In the genomic region with DNA sequence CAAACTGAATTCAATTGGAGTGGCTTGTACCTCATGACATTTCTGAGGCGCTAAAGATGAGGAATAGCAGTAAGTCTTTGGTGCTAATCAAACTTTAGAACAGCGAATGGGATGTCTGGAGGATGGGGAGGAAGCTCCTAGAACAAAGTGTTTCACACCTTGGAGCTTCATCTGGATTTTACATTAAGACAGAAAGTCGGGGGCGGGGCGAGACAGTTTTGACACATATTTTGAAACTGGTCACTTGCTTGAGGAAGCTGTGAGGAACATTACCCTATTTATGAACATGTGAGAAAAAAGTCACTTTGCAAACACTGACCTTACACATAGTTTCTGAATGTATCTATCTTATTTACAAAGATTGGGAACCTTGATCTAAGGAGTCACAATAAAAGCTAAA, we compare ENCODE assay signal across 13 mouse cellular contexts.
"Had no signal": no experiment of that assay in that cellular context is flagged by ENCODE, and none has a peak within 500 bp of the region (broad histone marks: within the 10 kb centered on the region; RNA-seq: fewer than 3 reads in every experiment).

No protein-coding gene starts in this region.

- ATAC-seq: midbrain, embryonic 15.5 days had no signal

- H3K4me2 ChIP-seq: limb, embryonic 13.5 days; liver, embryonic 13.5 days; midbrain, embryonic 12.5 days; midbrain, embryonic 15.5 days; neural tube, embryonic 13.5 days had no signal

- H3K27ac ChIP-seq: limb, embryonic 10.5 days; limb, embryonic 13.5 days; liver, embryonic 13.5 days; midbrain, embryonic 12.5 days; midbrain, embryonic 15.5 days; neural tube, embryonic 13.5 days had no signal

- H3K4me3 ChIP-seq: limb, embryonic 10.5 days; limb, embryonic 13.5 days; liver, embryonic 13.5 days; midbrain, embryonic 12.5 days; midbrain, embryonic 15.5 days; myocyte; neural tube, embryonic 13.5 days had no signal

- H3K4me1 ChIP-seq: limb, embryonic 10.5 days; limb, embryonic 13.5 days; midbrain, embryonic 12.5 days; midbrain, embryonic 15.5 days; neural tube, embryonic 13.5 days had no signal

- H3K27me3 ChIP-seq: limb, embryonic 13.5 days; liver, embryonic 13.5 days; midbrain, embryonic 12.5 days; midbrain, embryonic 15.5 days; neural tube, embryonic 13.5 days had no signal

- H3K9ac ChIP-seq: limb, embryonic 13.5 days; liver, embryonic 13.5 days; midbrain, embryonic 12.5 days; midbrain, embryonic 15.5 days; neural tube, embryonic 13.5 days had no signal

- H3K36me3 ChIP-seq: limb, embryonic 10.5 days; limb, embryonic 13.5 days; liver, embryonic 13.5 days; midbrain, embryonic 12.5 days; midbrain, embryonic 15.5 days; neural tube, embryonic 13.5 days had no signal

- DNase-seq: kidney, adult 18-20 months; kidney, adult 9 months; kidney, postnatal 14 days; kidney, postnatal 4 days; liver, embryonic 13.5 days; retina, postnatal 1 day; thymus, adult 18-20 months had no signal

- H3K9me3 ChIP-seq: limb, embryonic 10.5 days; limb, embryonic 13.5 days; liver, embryonic 13.5 days; midbrain, embryonic 12.5 days; midbrain, embryonic 15.5 days; neural tube, embryonic 13.5 days had no signal
